Mouse (Mus musculus) mesoderm, embryonic 11.5 days (tissue): ENCODE measurements around the gene Kcna1.

Source experiments
- DNase-seq: peaks from one replicate; pipeline ENCODE4 v3.0.0-alpha.2; 2012; ENCODE audit warnings: low read depth, low spot score

Gene Kcna1

GRCm38 (mm10) chr6:126646381-126646780, at the start of gene Kcna1:
Gene Kcna1, minus strand, starts transcription at chr6:126646384.
- no peak for DNase-seq

- no peak for DNase-seq
Observed at GRCm38 (mm10) chr6:126687120-126687519, 40.9 kb upstream of the Kcna1 start.

- no peak for DNase-seq
Observed at GRCm38 (mm10) chr6:126685135-126685534, 39.0 kb upstream of the Kcna1 start.

GRCm38 (mm10) chr6:126678961-126679360, 32.8 kb upstream of the Kcna1 start:
- DNase-seq = no peak

- DNase-seq = no peak
Observed at GRCm38 (mm10) chr6:126667001-126667400, 20.8 kb upstream of the Kcna1 start.

- no peak for DNase-seq
Observed at GRCm38 (mm10) chr6:126666091-126666490, 19.9 kb upstream of the Kcna1 start.

GRCm38 (mm10) chr6:126664569-126664968, 18.4 kb upstream of the Kcna1 start:
- DNase-seq = no peak

- DNase-seq = no peak
Observed at GRCm38 (mm10) chr6:126657646-126658394, 11.6 kb upstream of the Kcna1 start.

- no peak for DNase-seq
Observed at GRCm38 (mm10) chr6:126653561-126653960, 7.4 kb upstream of the Kcna1 start.

GRCm38 (mm10) chr6:126645644-126646358, 383 bp downstream of the Kcna1 start:
- peak; percentile 86 for DNase-seq

GRCm38 (mm10) chr6:126645044-126645541, 1.1 kb downstream of the Kcna1 start:
- peak; percentile 28 for DNase-seq

GRCm38 (mm10) chr6:126644181-126645043, 1.8 kb downstream of the Kcna1 start:
- peak; percentile 61 for DNase-seq

GRCm38 (mm10) chr6:126643341-126644055, 2.7 kb downstream of the Kcna1 start:
- no peak for DNase-seq

- DNase-seq = peak; percentile 43
Observed at GRCm38 (mm10) chr6:126642856-126643321, 3.3 kb downstream of the Kcna1 start.

GRCm38 (mm10) chr6:126628451-126628850, 17.7 kb downstream of the Kcna1 start:
- no peak for DNase-seq

GRCm38 (mm10) chr6:126618455-126618854, 27.7 kb downstream of the Kcna1 start:
- no peak for DNase-seq

- no peak for DNase-seq
Observed at GRCm38 (mm10) chr6:126610746-126611145, 35.4 kb downstream of the Kcna1 start.

- no peak for DNase-seq
Observed at GRCm38 (mm10) chr6:126609193-126609947, 36.8 kb downstream of the Kcna1 start.

GRCm38 (mm10) chr6:126601843-126602326, 44.3 kb downstream of the Kcna1 start:
- DNase-seq = no peak
